Mouse (Mus musculus) hindbrain, embryonic 11.5 days (tissue): ENCODE results near the gene Cfap97d1. TPM values are rescaled to one million over a fixed set of nuclear protein-coding genes. Genes with fewer than 3 reads are reported as not detected.
A peak's percentile ranks its signal among the peaks of the same experiment; 100 is the strongest.

Experiments
- ATAC-seq: fragments of 200-750 bp; cut with Nextera tagmentation; 2 replicates; pipeline ENCODE4 v1.8.0; 2017; ENCODE audit warnings: mild to moderate bottlenecking, moderate TSS enrichment, moderate library complexity; ENCODE audit not compliant: low FRiP score
- DNase-seq: peaks from one replicate; pipeline ENCODE4 v3.0.0-alpha.2; 2015; ENCODE audit warnings: low spot score
- H3K27ac ChIP-seq: fragments of 300-500 bp; sonication (generic); 2 replicates; pipeline ENCODE4 v1.5.1; 2014; ENCODE audit warnings: mild to moderate bottlenecking, low read depth, low read length
- H3K27me3 ChIP-seq: fragments of 300-500 bp; sonication (generic); 2 replicates; pipeline ENCODE4 v1.6.1; 2014; ENCODE audit warnings: mild to moderate bottlenecking, low read length, moderate library complexity, mixed read lengths; ENCODE audit not compliant: control insufficient read depth, insufficient read depth
- H3K36me3 ChIP-seq: fragments of 300-500 bp; sonication (generic); 2 replicates; pipeline ENCODE4 v1.6.1; 2014; ENCODE audit warnings: mild to moderate bottlenecking, low read length, moderate library complexity, mixed read lengths; ENCODE audit not compliant: control insufficient read depth, insufficient read depth
- H3K4me1 ChIP-seq: fragments of 300-500 bp; sonication (generic); replicated peaks from 2 replicates; pipeline ENCODE4 v1.6.1; 2014; ENCODE audit warnings: low read length, mixed read lengths; ENCODE audit not compliant: control insufficient read depth, insufficient read depth
- H3K4me2 ChIP-seq: fragments of 300-500 bp; sonication (generic); replicated peaks from 2 replicates; pipeline ENCODE4 v1.6.1; 2014; ENCODE audit warnings: mild to moderate bottlenecking, low read depth, low read length
- H3K4me3 ChIP-seq: fragments of 300-500 bp; sonication (generic); 2 replicates; pipeline ENCODE4 v1.5.1; 2014; ENCODE audit warnings: low read depth, low read length
- H3K9ac ChIP-seq: fragments of 300-500 bp; sonication (generic); 2 replicates; pipeline ENCODE4 v1.6.1; 2014; ENCODE audit warnings: low read depth, low read length
- H3K9me3 ChIP-seq: fragments of 300-500 bp; sonication (generic); 2 replicates; pipeline ENCODE4 v1.6.1; 2016; ENCODE audit warnings: low read length; ENCODE audit not compliant: control insufficient read depth
- WGBS: fragments of 180-500 bp; shearing (Covaris S2); extraction: QIAGEN DNeasy Blood & Tissue Kit; methylation state at CpG from one replicate; pipeline ENCODE4 v1.1.7; 2014; 5-methylcytosine and 5-hydroxymethylcytosine counted together
- polyA plus RNA-seq: library from polyadenylated mRNA; unstranded; fragments of >200 nt; fragmentation: Nextera tagmentation; extraction: Ambion mirVana; gene quantifications from 2 replicates; pipeline ENCODE4 v1.2.1, GENCODE M21; 2014

Cfap97d1 gene
- polyA plus RNA-seq, 1 experiment from 2014 or later, result not detected

DNA sequence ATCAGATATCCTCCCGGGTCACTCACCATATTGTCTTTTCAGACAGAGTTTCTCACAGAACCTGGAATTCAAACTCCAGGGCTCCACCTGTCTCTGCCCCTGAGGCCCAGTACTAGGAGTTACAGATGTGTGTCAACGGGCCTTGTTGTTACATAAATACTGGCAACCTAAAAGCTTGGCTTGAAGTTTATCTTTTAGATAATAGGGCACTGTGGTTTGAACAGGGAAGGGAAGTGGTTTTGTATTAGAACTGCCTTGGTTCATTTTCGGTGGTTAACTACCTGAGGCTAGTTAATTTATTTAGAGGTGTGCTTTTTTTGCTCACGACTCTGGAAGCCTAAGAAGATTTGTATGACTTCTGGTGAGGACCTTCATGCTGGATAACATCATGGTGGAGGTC, 30.6 kb upstream of the Cfap97d1 start:
- Histone ChIP-seq H3K9ac (no peak overlapping the region), H3K9me3 (no peaks in the 10 kb centered on the region), H3K4me3 (no peak overlapping the region), H3K27me3 (no peaks in the 10 kb centered on the region; the same call in 1 of the 2 replicates), H3K4me1 (peaks cover 2% of the 10 kb centered on the region; the same call in 1 of the 2 replicates), H3K36me3 (no peaks in the 10 kb centered on the region), H3K4me2 (no peak overlapping the region), H3K27ac (no peak overlapping the region)
- ATAC-seq, result no peak
- DNase-seq, result no peak
- 77% methylated on average over 4 of the region's 4 CpGs for WGBS

- Histone ChIP-seq H3K9ac (no peak overlapping the region), H3K27ac (no peak overlapping the region), H3K4me1 (no peaks in the 10 kb centered on the region; the same call in none of the 2 replicates), H3K36me3 (no peaks in the 10 kb centered on the region), H3K4me2 (no peak overlapping the region), H3K27me3 (peaks cover 12% of the 10 kb centered on the region), H3K9me3 (no peaks in the 10 kb centered on the region), H3K4me3 (no peak overlapping the region)
- no peak for ATAC-seq
- DNase-seq, result no peak
- 62% methylated on average over 5 of the region's 5 CpGs for WGBS
Observed at GRCm38 (mm10) chr11:101957476-101957875, 26.6 kb upstream of the Cfap97d1 start.

DNA sequence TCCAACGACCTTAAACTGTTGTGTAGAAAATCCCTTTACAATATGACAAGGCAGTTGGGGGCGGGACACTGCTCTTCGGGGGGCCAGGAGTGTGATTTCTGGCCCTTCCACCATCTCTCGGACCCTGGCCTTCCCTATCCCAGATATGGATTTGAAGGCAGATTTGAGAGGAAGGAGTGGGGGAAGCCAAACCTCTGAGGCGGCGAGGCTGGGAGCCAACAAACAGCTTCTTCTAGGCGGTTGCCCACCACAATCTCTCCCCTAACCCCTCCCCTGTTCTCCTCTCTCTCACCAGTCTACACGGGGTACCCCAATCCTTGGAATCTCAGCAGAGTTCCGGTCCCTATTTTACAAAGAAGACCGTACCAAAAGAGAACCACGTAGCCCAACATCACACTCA, 21.0 kb upstream of the Cfap97d1 start:
- no peak overlapping the region for H3K27ac ChIP-seq

DNA sequence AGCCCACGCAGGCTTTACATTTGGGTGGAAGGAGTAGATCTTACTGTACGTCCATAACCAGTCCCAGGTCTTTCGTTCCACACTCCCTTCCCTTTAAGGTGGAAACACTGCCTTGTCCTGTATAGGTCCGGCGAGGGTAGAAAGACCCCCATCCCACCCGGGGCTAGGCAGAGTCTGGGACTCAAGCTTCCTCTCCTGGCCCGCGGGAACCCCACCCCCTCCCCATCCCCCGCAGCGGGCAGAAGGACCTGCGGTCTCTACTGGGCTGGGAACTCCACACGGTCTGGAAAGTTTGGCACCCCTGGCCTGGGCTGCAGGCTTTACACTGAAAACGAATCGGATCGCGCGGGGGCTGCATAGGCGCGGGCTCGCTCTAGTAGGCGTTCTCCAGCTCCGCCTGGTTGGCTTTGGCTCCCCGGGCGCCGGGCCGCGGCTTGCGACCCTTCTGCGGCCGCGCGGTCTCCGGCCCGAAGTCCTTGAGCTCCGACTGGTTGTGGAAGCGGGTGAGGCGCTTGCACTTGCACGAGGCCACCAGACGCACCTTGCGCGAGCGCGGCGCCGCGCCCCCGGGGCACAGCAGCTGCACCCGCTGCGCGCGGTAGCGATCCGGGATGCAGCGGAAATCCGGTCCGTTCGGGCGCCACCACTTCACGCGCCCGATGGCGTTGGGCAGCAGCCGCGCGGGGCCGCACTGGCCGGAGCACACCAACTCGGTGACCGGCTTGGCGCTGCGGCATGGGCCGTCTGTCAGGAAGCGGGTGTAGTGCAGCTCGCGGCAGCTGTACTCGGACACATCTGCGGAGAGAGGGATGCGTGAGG, 20.4 kb upstream of the Cfap97d1 start:
- H3K4me2 ChIP-seq, result peak overlapping the region; percentile 90
- DNase-seq, result peak; percentile 74
- 1% methylated on average over 77 of the region's 78 CpGs for WGBS
- H3K4me1 ChIP-seq, result peaks cover 11% of the 10 kb centered on the region
- H3K27ac ChIP-seq, result no peak overlapping the region
- peak overlapping the region; percentile 65 for H3K9ac ChIP-seq
- peak overlapping the region; percentile 50 for H3K4me3 ChIP-seq
- ATAC-seq, result peak; percentile 59
- H3K27me3 ChIP-seq, result peaks cover 52% of the 10 kb centered on the region
- no peaks in the 10 kb centered on the region for H3K9me3 ChIP-seq
- no peaks in the 10 kb centered on the region for H3K36me3 ChIP-seq

More for the DNA sequence above, 21.0 kb upstream of the Cfap97d1 start:
- ATAC-seq (no peak), DNase-seq (no peak)
- Histone ChIP-seq H3K4me2 (peak overlapping the region; percentile 90; the same call in 1 of the 2 replicates), H3K4me1 (peaks cover 11% of the 10 kb centered on the region), H3K27me3 (peaks cover 52% of the 10 kb centered on the region), H3K36me3 (no peaks in the 10 kb centered on the region), H3K9ac (no peak overlapping the region), H3K9me3 (no peaks in the 10 kb centered on the region), H3K4me3 (peak overlapping the region; percentile 50; the same call in 1 of the 2 replicates)
- WGBS, result 3% methylated on average over 11 of the region's 11 CpGs

DNA sequence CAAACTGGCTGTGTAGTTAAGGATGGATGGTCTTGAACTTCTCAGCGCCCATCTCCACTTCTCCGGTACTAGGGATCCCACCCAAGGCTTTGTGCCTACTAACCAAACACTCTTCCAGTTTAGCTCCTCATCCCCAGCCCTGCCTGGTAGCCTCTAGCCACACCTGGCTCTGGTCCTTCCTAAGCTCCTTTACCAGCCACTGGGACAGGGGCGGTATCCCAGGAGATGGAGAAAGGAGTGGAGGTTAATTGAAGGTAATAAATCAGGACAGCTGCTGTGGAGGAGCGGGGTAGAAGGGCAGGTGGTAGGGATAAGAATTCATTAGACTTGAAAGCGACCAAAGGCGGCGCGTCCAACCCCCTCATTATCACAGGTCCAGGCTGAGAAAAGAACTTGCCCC, 19.4 kb upstream of the Cfap97d1 start:
- Histone ChIP-seq H3K4me3 (no peak overlapping the region), H3K9me3 (no peaks in the 10 kb centered on the region), H3K4me2 (no peak overlapping the region), H3K4me1 (peaks cover 11% of the 10 kb centered on the region), H3K9ac (no peak overlapping the region), H3K36me3 (no peaks in the 10 kb centered on the region), H3K27ac (no peak overlapping the region), H3K27me3 (peaks cover 52% of the 10 kb centered on the region)
- DNase-seq (peak; percentile 48), ATAC-seq (no peak)
- WGBS, result 9% methylated on average over 7 of the region's 8 CpGs

DNA sequence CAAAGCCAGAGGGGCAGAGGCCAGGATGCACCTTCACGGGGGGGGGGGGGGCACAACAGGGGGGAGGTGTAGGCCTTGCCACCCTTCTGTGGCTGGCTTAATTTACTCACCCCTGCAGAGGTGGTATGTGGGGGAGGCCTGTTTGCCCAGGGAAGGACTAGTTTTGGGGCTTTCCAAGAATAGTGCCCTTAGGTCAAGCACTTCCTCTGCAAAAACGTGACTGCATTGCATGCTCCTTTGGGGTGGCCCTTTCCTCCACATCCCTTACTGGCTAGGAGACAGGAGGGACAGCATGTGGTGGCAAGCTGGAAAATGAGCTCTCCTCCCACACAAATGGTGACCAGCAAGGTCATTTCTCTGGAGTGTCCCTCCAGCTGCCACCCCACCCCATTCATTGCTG, 18.5 kb upstream of the Cfap97d1 start:
- WGBS, result 6% methylated on average over 2 of the region's 2 CpGs
- no peaks in the 10 kb centered on the region for H3K36me3 ChIP-seq
- no peak for ATAC-seq
- H3K4me3 ChIP-seq, result no peak overlapping the region
- H3K4me2 ChIP-seq, result no peak overlapping the region
- no peaks in the 10 kb centered on the region for H3K9me3 ChIP-seq
- H3K27ac ChIP-seq, result no peak overlapping the region
- H3K9ac ChIP-seq, result no peak overlapping the region
- H3K4me1 ChIP-seq, result peaks cover 11% of the 10 kb centered on the region
- DNase-seq, result no peak
- peaks cover 52% of the 10 kb centered on the region for H3K27me3 ChIP-seq

DNA sequence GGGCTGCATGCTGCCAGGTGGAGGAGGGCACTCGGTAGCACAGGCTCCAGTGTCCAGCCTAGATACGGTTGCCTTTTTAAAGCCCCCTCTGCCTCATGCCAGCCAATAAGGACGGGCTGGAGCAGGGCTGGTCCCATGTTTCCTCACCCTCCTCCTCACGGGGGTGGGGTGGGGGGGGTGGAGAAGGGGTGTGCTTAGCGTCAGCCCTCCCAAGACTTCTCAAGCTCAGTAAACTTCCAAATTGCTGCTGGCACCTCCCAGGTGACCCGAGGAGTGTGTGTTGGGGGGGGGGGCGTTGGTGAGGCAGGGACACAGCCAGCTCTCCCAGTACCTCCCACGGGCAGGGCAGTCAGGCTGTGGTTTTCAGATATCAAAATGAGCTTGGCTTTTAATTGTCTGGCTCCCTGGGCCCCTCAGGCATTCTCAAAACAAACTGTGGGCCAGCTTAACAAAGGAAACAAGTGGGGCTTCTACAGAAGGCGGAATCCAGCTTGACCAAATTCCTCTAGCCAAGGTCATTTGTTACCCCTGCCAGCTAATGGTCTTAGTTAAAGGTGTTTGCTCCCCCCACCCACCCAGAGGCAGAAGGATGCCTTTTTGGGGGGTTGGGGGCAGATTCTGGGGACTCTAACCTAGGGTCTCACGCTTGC, 17.0 kb upstream of the Cfap97d1 start, which contains the start of gene Sost:
Gene Sost, minus strand, starts transcription at position 51 of the 650 bp plus-strand sequence.
- Histone ChIP-seq H3K4me1 (peaks cover 11% of the 10 kb centered on the region), H3K9ac (no peak within 1 kb of the TSS), H3K4me2 (no peak within 1 kb of the TSS), H3K36me3 (no peaks in the 10 kb centered on the region), H3K27ac (no peak within 1 kb of the TSS), H3K9me3 (no peaks in the 10 kb centered on the region), H3K4me3 (no peak within 1 kb of the TSS), H3K27me3 (peaks cover 44% of the 10 kb centered on the region)
- DNase-seq, result no peak
- no peak for ATAC-seq
- 18% methylated on average over 9 of the region's 10 CpGs for WGBS

DNA sequence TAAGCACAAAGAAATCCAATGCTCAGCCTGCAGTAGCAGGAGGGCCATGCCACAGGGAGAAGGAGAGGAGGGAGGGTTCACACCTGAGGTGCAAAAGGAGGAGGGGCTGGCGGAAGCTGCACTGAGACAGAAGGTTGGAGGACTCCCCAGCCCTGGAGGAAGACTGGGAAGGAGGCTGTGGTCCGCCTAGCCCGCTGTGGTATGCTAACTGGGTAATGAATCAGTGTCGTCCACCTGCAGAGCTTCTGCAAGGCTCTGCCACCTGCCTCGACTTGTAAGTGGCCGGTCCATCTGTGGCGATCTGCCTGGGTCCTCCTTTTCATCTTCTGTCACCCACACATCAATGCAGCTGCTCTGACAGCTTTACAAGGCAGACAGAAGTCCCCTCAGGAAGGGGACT, 15.8 kb upstream of the Cfap97d1 start:
- Histone ChIP-seq H3K27me3 (peaks cover 32% of the 10 kb centered on the region), H3K4me2 (no peak overlapping the region), H3K9ac (no peak overlapping the region), H3K4me1 (peaks cover 7% of the 10 kb centered on the region; the same call in 1 of the 2 replicates), H3K4me3 (no peak overlapping the region), H3K36me3 (no peaks in the 10 kb centered on the region), H3K27ac (no peak overlapping the region), H3K9me3 (no peaks in the 10 kb centered on the region)
- ATAC-seq, result no peak
- 8% methylated on average over 7 of the region's 7 CpGs for WGBS
- peak; percentile 30 for DNase-seq
